Mouse (Mus musculus) cerebellum, adult 2 months (tissue): ENCODE measurements around the gene Cct5.
A peak's percentile ranks its signal among the peaks of the same experiment; 100 is the strongest.

ENCODE experiments used
- CTCF ChIP-seq: fragments of 200-500 bp; IDR thresholded peaks from 2 replicates; pipeline ENCODE4 v1.5.1; 2011; ENCODE audit warnings: low read depth, mild to moderate bottlenecking, control low read depth, low read length, moderate library complexity, borderline replicate concordance; ENCODE audit not compliant: insufficient read depth
- POLR2A ChIP-seq: fragments of 200-500 bp; IDR thresholded peaks from 2 replicates; pipeline ENCODE4 v1.6.1; 2011; ENCODE audit warnings: low read length, control low read depth, borderline replicate concordance; ENCODE audit not compliant: insufficient read depth

GRCm38 (mm10) chr15:31601646-31602374 is at the start of gene Cct5, which contains the start of gene Fam173b:
- TF ChIP-seq CTCF = no peak
- peak; percentile 89 for TF ChIP-seq POLR2A
